Mouse (Mus musculus): ENCODE measurements around the gene Tm4sf4. TPM values are rescaled to one million over a fixed set of nuclear protein-coding genes. Genes with fewer than 3 reads are reported as not detected.

Gene Tm4sf4
- 0.21 and 0.51 TPM in 2 replicates for polyA plus RNA-seq (2014; fragmentation: Nextera tagmentation; extraction: Ambion mirVana)

- WGBS: 38% methylated on average over 10 of the region's 10 CpGs
- no peak within 1 kb of the TSS for H3K9ac ChIP-seq (ENCODE audit: low read depth, low read length)
- H3K4me1 ChIP-seq (ENCODE audit: control insufficient read depth, insufficient read depth, low read length): peaks cover 11% of the 10 kb centered on the region; the same call in 1 of the 2 replicates
- no peak within 1 kb of the TSS for H3K27ac ChIP-seq (ENCODE audit: low read depth, low read length)
- H3K4me3 ChIP-seq (ENCODE audit: low read length): no peak within 1 kb of the TSS
- H3K27me3 ChIP-seq (ENCODE audit: control insufficient read depth, insufficient read depth, low read length): no peaks in the 10 kb centered on the region
- H3K4me2 ChIP-seq (replicated peaks; ENCODE audit: low read depth, low read length): peak within 1 kb of the TSS; percentile 11
- no peaks in the 10 kb centered on the region for H3K36me3 ChIP-seq (ENCODE audit: control insufficient read depth, insufficient read depth, low read length)
- no peak for ATAC-seq (ENCODE audit: low FRiP score, low TSS enrichment)
- no peaks in the 10 kb centered on the region for H3K9me3 ChIP-seq (ENCODE audit: control insufficient read depth, low read length)
Measured at GRCm38 (mm10) chr3:57425089-57425730, at the start of gene Tm4sf4. Tm4sf4 (plus strand) TSS chr3:57425314.

GRCm38 (mm10) chr3:57386423-57386822 is 38.7 kb upstream of the Tm4sf4 start:
- H3K4me1 ChIP-seq (ENCODE audit: control insufficient read depth, insufficient read depth, low read length): no peaks in the 10 kb centered on the region
- no peak for ATAC-seq (ENCODE audit: low FRiP score, low TSS enrichment)
- H3K27ac ChIP-seq (ENCODE audit: low read depth, low read length): no peak overlapping the region
- no peak overlapping the region for H3K4me3 ChIP-seq (ENCODE audit: low read length)
- no peaks in the 10 kb centered on the region for H3K36me3 ChIP-seq (ENCODE audit: control insufficient read depth, insufficient read depth, low read length)
- H3K9me3 ChIP-seq (ENCODE audit: control insufficient read depth, low read length): no peaks in the 10 kb centered on the region
- no peak overlapping the region for H3K4me2 ChIP-seq (replicated peaks; ENCODE audit: low read depth, low read length)
- H3K27me3 ChIP-seq (ENCODE audit: control insufficient read depth, insufficient read depth, low read length): no peaks in the 10 kb centered on the region
- WGBS: 85% methylated on average over 6 of the region's 6 CpGs
- no peak overlapping the region for H3K9ac ChIP-seq (ENCODE audit: low read depth, low read length)

- H3K4me2 ChIP-seq (replicated peaks; ENCODE audit: low read depth, low read length): no peak overlapping the region
- no peaks in the 10 kb centered on the region for H3K36me3 ChIP-seq (ENCODE audit: control insufficient read depth, insufficient read depth, low read length)
- H3K9ac ChIP-seq (ENCODE audit: low read depth, low read length): no peak overlapping the region
Measured at GRCm38 (mm10) chr3:57386895-57387294, 38.2 kb upstream of the Tm4sf4 start.

GRCm38 (mm10) chr3:57387593-57387992 is 37.5 kb upstream of the Tm4sf4 start:
- Histone ChIP-seq H3K4me2 (replicated peaks; ENCODE audit: low read depth, low read length) (no peak overlapping the region), H3K9ac (ENCODE audit: low read depth, low read length) (no peak overlapping the region), H3K4me3 (ENCODE audit: low read length) (no peak overlapping the region), H3K4me1 (ENCODE audit: control insufficient read depth, insufficient read depth, low read length) (no peaks in the 10 kb centered on the region), H3K27ac (ENCODE audit: low read depth, low read length) (no peak overlapping the region), H3K27me3 (ENCODE audit: control insufficient read depth, insufficient read depth, low read length) (no peaks in the 10 kb centered on the region), H3K36me3 (ENCODE audit: control insufficient read depth, insufficient read depth, low read length) (no peaks in the 10 kb centered on the region), H3K9me3 (ENCODE audit: control insufficient read depth, low read length) (no peaks in the 10 kb centered on the region)
- WGBS: 71% methylated on average over 2 of the region's 2 CpGs
- no peak for ATAC-seq (ENCODE audit: low FRiP score, low TSS enrichment)

More at GRCm38 (mm10) chr3:57386895-57387294, 38.2 kb upstream of the Tm4sf4 start:
- Histone ChIP-seq H3K4me1 (ENCODE audit: control insufficient read depth, insufficient read depth, low read length) (no peaks in the 10 kb centered on the region), H3K4me3 (ENCODE audit: low read length) (no peak overlapping the region), H3K27me3 (ENCODE audit: control insufficient read depth, insufficient read depth, low read length) (no peaks in the 10 kb centered on the region), H3K9me3 (ENCODE audit: control insufficient read depth, low read length) (no peaks in the 10 kb centered on the region), H3K27ac (ENCODE audit: low read depth, low read length) (no peak overlapping the region)
- no peak for ATAC-seq (ENCODE audit: low FRiP score, low TSS enrichment)
- WGBS: 71% methylated on average over 2 of the region's 2 CpGs

- WGBS: 88% methylated on average over 4 of the region's 4 CpGs
- ATAC-seq (ENCODE audit: low FRiP score, low TSS enrichment): no peak
- no peaks in the 10 kb centered on the region for H3K4me1 ChIP-seq (ENCODE audit: control insufficient read depth, insufficient read depth, low read length)
- H3K4me2 ChIP-seq (replicated peaks; ENCODE audit: low read depth, low read length): no peak overlapping the region
- H3K27me3 ChIP-seq (ENCODE audit: control insufficient read depth, insufficient read depth, low read length): no peaks in the 10 kb centered on the region
- no peak overlapping the region for H3K4me3 ChIP-seq (ENCODE audit: low read length)
- no peak overlapping the region for H3K27ac ChIP-seq (ENCODE audit: low read depth, low read length)
- H3K9me3 ChIP-seq (ENCODE audit: control insufficient read depth, low read length): no peaks in the 10 kb centered on the region
- H3K36me3 ChIP-seq (ENCODE audit: control insufficient read depth, insufficient read depth, low read length): no peaks in the 10 kb centered on the region
- no peak overlapping the region for H3K9ac ChIP-seq (ENCODE audit: low read depth, low read length)
Measured at GRCm38 (mm10) chr3:57411535-57411934, 13.6 kb upstream of the Tm4sf4 start.

- no peak overlapping the region for H3K27ac ChIP-seq (ENCODE audit: low read depth, low read length)
- H3K9ac ChIP-seq (ENCODE audit: low read depth, low read length): no peak overlapping the region
- no peaks in the 10 kb centered on the region for H3K27me3 ChIP-seq (ENCODE audit: control insufficient read depth, insufficient read depth, low read length)
- H3K4me2 ChIP-seq (replicated peaks; ENCODE audit: low read depth, low read length): no peak overlapping the region
- no peak for ATAC-seq (ENCODE audit: low FRiP score, low TSS enrichment)
- H3K36me3 ChIP-seq (ENCODE audit: control insufficient read depth, insufficient read depth, low read length): no peaks in the 10 kb centered on the region
- H3K9me3 ChIP-seq (ENCODE audit: control insufficient read depth, low read length): no peaks in the 10 kb centered on the region
- H3K4me1 ChIP-seq (ENCODE audit: control insufficient read depth, insufficient read depth, low read length): 0 out of 2 replicates have a peak, but pooled peaks cover 4% of the 10 kb centered on the region
- no peak overlapping the region for H3K4me3 ChIP-seq (ENCODE audit: low read length)
- WGBS: 77% methylated on average over 2 of the region's 2 CpGs
Measured at GRCm38 (mm10) chr3:57420233-57420632, 4.9 kb upstream of the Tm4sf4 start.

- H3K9ac ChIP-seq (ENCODE audit: low read depth, low read length): no peak overlapping the region
- H3K27me3 ChIP-seq (ENCODE audit: control insufficient read depth, insufficient read depth, low read length): no peaks in the 10 kb centered on the region
- no peak for ATAC-seq (ENCODE audit: low FRiP score, low TSS enrichment)
- H3K4me1 ChIP-seq (ENCODE audit: control insufficient read depth, insufficient read depth, low read length): 0 out of 2 replicates have a peak, but pooled peaks cover 4% of the 10 kb centered on the region
- WGBS: 97% methylated on average over 1 of the region's 1 CpGs
- no peak overlapping the region for H3K4me2 ChIP-seq (replicated peaks; ENCODE audit: low read depth, low read length)
- H3K4me3 ChIP-seq (ENCODE audit: low read length): no peak overlapping the region
- H3K36me3 ChIP-seq (ENCODE audit: control insufficient read depth, insufficient read depth, low read length): no peaks in the 10 kb centered on the region
- no peak overlapping the region for H3K27ac ChIP-seq (ENCODE audit: low read depth, low read length)
- no peaks in the 10 kb centered on the region for H3K9me3 ChIP-seq (ENCODE audit: control insufficient read depth, low read length)
Measured at GRCm38 (mm10) chr3:57420660-57421059, 4.5 kb upstream of the Tm4sf4 start.

GRCm38 (mm10) chr3:57426351-57426750 is 1.2 kb downstream of the Tm4sf4 start:
- Histone ChIP-seq H3K36me3 (ENCODE audit: control insufficient read depth, insufficient read depth, low read length) (no peaks in the 10 kb centered on the region), H3K9ac (ENCODE audit: low read depth, low read length) (no peak overlapping the region), H3K27me3 (ENCODE audit: control insufficient read depth, insufficient read depth, low read length) (no peaks in the 10 kb centered on the region), H3K27ac (ENCODE audit: low read depth, low read length) (no peak overlapping the region), H3K9me3 (ENCODE audit: control insufficient read depth, low read length) (no peaks in the 10 kb centered on the region), H3K4me2 (replicated peaks; ENCODE audit: low read depth, low read length) (no peak overlapping the region), H3K4me3 (ENCODE audit: low read length) (no peak overlapping the region), H3K4me1 (ENCODE audit: control insufficient read depth, insufficient read depth, low read length) (peaks cover 11% of the 10 kb centered on the region; the same call in 1 of the 2 replicates)
- no peak for ATAC-seq (ENCODE audit: low FRiP score, low TSS enrichment)
- WGBS: 83% methylated on average over 11 of the region's 11 CpGs

GRCm38 (mm10) chr3:57428682-57429464 is 3.8 kb downstream of the Tm4sf4 start:
- Histone ChIP-seq H3K9me3 (ENCODE audit: control insufficient read depth, low read length) (no peaks in the 10 kb centered on the region), H3K4me1 (ENCODE audit: control insufficient read depth, insufficient read depth, low read length) (peaks cover 11% of the 10 kb centered on the region; the same call in 1 of the 2 replicates), H3K36me3 (ENCODE audit: control insufficient read depth, insufficient read depth, low read length) (no peaks in the 10 kb centered on the region), H3K4me3 (ENCODE audit: low read length) (no peak overlapping the region), H3K27me3 (ENCODE audit: control insufficient read depth, insufficient read depth, low read length) (no peaks in the 10 kb centered on the region), H3K4me2 (replicated peaks; ENCODE audit: low read depth, low read length) (no peak overlapping the region), H3K27ac (ENCODE audit: low read depth, low read length) (no peak overlapping the region), H3K9ac (ENCODE audit: low read depth, low read length) (no peak overlapping the region)
- peak; percentile 37; the same call in 1 of the 2 replicates for ATAC-seq (ENCODE audit: low FRiP score, low TSS enrichment)
- 6% methylated on average over 5 of the region's 5 CpGs for WGBS

All from kidney, embryonic 14.5 days (tissue).